Mouse (Mus musculus): Measurements from ENCODE around the gene Gatad2b.

The Gatad2b gene

DNA sequence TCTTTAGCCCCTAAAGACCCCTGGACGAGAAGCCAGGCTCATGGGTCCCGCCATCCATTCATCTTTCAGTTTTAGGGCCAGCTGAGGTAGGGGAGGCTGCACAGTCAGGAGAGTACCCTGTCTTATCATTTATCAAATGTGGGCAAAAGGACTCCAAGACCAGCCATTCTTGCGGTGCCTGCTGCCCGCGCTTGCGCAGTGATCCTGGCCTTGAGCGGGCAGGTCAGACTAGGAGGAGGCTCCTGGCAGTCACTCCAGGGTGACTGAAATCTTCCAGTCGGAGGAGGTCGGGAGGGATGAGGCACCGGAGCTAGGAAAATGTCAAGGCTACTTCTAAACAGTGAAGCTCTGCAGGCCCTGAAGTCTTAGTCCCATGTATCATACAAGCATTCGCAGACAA is 88.7 kb downstream of the Gatad2b start:
- DNase-seq (ENCODE audit: low spot score) = no peak

DNA sequence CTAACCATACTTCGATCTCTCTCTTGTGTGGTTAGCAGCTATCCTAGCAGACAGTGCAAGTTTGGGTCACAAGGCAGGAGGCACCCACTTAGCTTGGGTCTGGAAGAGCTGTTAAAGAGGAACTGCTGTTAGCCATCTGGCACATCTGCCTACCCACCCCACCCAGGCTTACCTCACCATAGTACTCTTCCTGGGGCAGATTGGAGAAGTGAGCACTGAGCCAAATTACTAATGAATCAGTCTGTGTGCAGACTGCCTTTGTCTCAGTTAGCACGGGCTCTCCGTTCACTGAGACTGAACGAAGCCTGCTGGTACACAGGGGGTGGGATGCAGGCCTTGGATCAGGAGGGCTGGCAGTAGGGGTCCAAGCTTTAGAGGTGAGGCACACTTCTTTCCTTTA is 90.7 kb downstream of the Gatad2b start:
- DNase-seq (ENCODE audit: low spot score) = no peak

DNA sequence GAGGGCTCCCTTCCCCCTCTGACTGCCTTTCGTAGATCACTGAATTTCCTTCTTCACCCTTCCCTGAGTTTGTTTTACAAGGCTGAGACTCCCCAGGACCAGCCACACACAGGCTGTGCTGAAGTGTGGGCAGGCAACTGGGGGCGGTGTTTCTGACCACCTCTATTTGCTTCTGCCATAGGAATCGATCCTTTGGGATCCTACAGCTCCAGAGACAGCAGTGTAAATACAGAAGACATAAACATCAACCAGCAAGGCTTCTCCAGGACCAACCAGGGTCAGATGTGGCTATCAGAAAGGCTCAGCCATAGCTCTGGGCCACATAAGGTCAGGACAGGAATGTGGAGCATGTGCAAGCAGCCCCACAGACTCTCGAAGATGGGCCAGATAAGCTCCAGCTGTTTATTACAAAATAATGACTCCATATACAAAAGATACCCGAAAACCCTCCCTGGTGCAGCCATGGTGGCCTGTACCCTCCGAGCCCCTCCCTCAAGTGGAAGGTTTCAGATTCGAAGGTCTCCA is 91.9 kb downstream of the Gatad2b start:
- DNase-seq (ENCODE audit: low spot score) = no peak

- DNase-seq (ENCODE audit: low spot score) = no peak
Observed at GRCm38 (mm10) chr3:90386817-90387216, 93.8 kb downstream of the Gatad2b start.

- no peak for DNase-seq (ENCODE audit: low spot score)
Observed at GRCm38 (mm10) chr3:90387483-90387882, 94.5 kb downstream of the Gatad2b start.

DNA sequence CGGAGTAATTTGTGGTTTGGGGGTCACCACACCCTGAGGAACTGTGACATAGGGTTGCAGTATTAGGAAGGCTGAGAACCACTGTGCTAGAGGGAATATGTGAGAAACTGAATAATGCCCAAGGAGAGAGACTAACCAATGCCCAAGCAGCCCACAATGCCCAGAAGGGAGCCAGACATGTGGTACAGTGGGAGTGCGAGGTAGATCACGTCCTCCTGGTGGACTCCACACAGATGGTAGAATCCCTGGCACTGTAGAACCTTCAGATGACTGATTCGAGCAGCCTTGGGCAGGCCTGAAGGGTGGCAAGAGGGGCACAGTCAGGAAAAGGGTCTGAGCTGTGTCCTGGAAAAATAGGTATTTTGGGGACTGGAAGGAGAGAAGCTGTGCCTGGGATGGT is 95.2 kb downstream of the Gatad2b start:
- DNase-seq (ENCODE audit: low spot score) = no peak

- DNase-seq (ENCODE audit: low spot score) = no peak
Observed at GRCm38 (mm10) chr3:90388726-90389510, 95.9 kb downstream of the Gatad2b start.

DNA sequence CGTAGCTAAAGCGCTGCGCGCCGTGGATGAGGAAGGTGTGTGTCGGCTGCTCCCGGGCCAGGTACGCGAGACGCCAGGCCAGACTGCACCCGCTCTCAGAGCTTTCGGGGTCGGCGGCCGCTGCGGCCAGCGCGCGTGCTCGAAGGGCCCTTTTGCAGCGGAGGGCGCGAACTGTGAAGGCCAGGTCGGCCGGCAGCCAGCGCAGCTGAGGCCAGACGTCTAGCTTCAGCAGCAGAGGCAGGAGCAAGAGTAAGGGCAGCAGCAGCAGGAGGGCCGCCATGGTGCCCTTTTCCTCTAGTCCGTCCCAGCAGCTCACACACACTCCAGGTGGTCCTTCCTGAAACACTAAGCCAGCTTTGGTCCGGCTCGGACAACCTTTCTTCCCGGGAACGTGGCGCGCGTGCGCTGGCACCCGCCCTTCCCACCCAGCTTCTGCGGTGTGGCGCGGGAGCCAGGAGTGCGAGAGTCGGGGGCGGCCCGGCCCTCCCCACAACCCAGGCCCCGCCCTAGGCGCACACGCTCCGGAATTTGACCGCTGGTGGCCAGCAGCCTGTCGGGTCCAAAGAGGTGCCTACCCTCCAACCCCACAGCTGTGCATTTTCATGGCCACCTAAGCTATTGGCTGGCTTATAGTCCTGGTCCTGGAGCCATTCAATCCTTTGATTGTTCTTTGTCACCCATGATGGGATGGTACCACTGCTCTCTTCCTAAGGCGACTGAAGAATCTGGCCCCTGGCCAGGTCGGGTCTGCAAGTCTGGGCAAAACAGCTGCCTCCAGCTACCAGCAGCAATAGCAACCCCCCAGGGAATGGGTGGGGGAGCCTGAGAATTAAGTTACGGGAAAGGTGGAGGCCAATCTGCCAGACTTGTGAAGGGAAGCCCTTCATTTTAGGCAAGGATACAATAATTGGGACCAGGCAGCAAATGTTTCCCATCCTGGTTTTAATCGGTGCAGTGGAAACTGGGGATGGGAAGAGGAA is 96.8 kb downstream of the Gatad2b start, which contains the start of gene Slc27a3:
TSS of gene Slc27a3 (minus strand) at position 428 of the 980 bp plus-strand sequence.
- DNase-seq (ENCODE audit: low spot score) = peak; percentile 32

DNA sequence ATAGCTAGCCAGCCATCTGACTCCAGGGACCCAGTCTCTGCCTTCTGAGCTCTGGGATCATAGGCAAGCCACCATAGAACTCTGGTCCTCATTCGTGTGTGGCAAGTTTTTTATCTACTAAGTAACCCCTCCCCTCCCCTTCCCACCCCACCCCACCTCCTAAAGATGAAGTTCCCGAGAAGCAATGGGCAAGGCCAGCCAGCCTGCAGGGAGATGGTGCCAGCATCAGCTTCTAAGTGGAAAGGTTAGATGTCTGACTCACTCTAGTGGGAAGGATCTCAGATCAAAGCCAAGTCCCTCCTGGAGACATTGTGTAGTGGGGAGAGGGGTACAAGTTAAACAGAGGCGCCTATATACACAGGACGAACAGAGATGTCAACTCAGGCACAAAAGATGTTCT is 98.0 kb downstream of the Gatad2b start:
- no peak for DNase-seq (ENCODE audit: low spot score)

DNA sequence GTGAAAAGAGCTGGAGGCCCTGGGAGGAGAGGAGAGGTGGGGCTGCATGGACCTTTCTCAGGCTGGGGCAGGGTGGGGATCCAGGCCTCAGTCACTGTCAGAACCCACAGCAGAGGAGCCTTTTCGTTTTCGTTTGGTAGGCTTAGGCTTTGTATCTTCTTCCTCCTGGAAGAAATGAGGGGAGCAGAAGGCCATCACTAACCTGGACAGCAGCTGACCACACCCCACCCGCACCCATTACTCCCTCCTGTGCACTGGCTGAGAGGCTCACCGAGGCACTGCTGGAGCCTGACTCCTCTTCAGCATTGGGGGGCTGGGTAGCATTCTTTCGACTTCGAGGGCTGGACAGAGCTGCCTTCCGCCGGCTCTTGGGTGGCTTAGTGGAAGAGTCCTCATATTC is 99.0 kb downstream of the Gatad2b start:
- DNase-seq (ENCODE audit: low spot score) = no peak

GRCm38 (mm10) chr3:90392661-90393060 is 99.7 kb downstream of the Gatad2b start:
- no peak for DNase-seq (ENCODE audit: low spot score)

DNA sequence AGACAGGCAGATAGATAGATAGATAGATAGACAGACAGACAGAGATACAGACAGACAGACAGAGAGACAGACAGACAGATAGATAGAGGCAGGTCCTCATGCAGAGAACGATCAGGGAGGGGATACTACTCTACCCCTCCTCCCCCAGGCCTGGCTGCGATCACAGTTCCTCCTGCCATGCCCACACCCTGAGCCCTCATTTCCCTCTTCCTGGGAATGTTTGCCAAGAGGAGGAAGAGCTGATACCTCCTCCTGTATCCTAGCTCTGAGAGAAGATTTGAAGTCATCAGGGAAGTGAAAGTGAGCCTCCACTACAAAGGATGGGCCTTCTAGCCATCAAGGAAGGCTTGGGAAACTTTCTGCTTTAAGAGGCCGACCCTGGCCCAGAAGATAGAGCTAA is 102.7 kb downstream of the Gatad2b start:
- DNase-seq (ENCODE audit: low spot score) = no peak

DNA sequence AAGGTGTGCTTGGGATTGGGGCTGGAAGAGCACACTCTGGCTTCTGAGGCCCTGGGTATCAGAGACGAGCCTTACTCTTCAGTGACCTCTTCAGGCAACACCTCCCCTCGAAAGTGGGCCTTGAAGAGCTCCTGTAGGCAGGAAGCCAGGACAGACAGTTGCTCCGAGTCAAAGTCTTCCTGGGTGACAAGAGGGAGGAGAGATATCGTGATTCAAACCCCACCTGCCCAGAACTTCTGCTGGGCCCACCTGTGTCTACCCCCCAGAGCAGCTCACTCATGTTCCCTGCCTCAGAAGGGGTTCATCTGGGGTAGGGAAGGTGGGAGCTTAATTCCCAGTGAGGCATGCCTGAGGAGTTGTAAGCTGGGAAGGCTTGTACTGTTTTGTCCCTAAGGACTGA is 108.0 kb downstream of the Gatad2b start:
- no peak for DNase-seq (ENCODE audit: low spot score)

DNA sequence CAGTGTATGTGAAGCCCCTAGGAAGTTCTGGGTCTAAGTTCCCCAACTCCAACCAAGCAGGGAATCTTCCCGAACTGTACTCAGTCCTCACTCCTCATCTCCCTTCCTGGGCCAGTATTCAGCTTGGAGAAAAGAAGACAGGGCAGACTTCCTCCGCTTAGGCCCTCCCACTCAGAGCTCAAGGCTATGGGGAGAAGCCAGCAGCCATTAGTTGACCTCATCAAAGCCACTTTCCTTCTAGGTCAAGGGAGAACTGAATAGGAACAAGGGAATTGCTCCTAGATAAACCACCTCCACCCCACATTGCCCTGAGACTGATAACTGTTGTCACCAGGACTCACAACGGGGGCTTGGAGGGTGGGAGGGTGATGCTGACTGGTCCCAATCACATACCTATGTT is 111.1 kb downstream of the Gatad2b start:
- no peak for DNase-seq (ENCODE audit: low spot score)

GRCm38 (mm10) chr3:90404609-90405008 is 111.6 kb downstream of the Gatad2b start:
- DNase-seq (ENCODE audit: low spot score) = no peak

DNA sequence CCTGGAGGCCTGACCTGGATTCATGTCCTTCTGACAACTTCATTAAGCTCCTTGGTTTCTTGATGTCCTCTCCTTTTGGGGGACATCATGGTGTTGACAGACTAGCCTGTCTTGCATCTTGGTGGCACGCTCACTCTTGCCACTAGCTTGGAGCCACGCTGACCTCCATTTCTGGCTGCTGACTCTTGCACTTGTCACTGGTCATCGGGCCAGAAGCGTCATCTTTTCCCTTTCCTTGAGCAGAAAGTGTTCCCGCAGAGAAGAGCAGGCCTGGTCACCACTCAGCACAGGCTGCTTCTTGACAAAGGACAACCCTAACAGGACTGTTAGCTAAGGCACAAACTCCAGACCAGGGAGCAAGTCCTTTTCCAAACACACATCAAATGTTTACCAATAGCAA is 113.4 kb downstream of the Gatad2b start:
- no peak for DNase-seq (ENCODE audit: low spot score)

DNA sequence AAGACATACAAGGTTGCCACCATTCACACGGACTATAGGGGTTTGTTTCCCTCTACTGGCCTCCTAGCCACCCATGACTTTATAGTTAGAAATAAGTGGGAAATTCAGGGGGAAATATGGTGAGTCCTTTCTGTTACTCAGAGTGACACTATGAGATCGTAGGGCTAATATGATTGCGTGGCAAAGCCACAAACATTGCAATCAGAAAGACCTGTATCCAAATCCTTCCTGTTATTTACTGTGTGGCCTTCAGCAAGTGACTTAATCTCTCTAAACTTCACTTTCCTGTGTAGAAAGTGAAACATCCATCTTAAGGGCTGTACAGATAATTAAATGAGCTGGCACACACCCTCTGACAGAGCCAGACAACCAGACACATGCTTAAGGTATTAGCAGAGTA is 115.7 kb downstream of the Gatad2b start:
- no peak for DNase-seq (ENCODE audit: low spot score)

- DNase-seq (ENCODE audit: low spot score) = peak; percentile 56
Observed at GRCm38 (mm10) chr3:90412312-90413010, 119.5 kb downstream of the Gatad2b start.

DNA sequence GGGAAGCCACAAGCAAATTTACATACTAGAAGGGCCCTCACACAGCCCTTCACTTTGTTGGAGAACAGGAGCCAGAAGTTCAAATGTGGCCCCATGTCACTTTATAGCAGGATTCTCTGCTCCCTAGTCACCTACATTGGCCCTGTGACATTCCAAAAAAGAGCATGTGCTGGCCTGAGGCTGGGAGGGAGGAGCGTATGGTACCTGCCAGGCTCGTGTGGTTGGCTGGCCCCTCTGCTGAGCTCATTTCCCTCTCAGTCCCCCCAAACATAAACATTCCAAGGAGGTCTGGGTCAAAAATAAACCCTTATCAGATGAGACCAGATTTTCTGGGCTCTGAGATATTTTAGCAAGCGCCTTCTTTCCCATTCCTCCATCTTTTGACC is 120.0 kb downstream of the Gatad2b start:
- no peak for DNase-seq (ENCODE audit: low spot score)

Measured in ovary, postnatal 10 days (tissue).